Mouse (Mus musculus): ENCODE measurements at regions not wholly inside any gene's neighbourhood (a gene's known extent, or its start where the extent isn't known, plus 50 kb on each side); places are given as distances from the start of the nearest gene placed in this dataset.
A peak's percentile ranks its signal among the peaks of the same experiment; 100 is the strongest.

DNA sequence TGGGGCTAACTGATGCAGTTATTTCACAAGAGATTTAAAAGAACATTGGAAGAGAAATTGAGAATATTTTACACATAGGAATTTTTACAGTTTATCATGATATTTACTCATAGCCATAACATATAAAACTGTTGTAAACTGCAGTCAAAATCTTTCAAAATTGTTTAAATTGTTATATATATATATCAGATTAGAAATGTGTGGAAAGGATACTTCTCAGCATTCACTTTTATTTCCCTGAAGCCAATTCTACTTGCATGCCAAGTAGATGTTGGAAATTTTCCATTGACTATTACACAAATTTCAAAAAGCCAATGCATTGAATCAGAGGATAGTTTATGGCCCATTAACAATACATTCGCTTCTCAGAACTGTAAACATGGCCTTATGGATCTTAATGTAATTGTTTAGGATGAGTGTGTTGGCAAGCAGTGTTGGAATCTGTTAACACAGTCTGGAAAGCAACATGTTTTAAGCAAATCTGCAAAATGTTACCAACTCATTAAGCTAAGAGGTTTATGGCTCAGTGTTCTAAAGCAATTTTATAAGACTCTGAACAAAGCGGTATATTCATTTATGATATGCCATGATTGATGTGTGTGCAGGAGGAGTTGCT lies 330.7 kb downstream of the Cox7c start:
- peak; percentile 69 for ATAC-seq
- Histone ChIP-seq H3K36me3 (ENCODE audit: insufficient read depth) (no peaks in the 10 kb centered on the region), H3K4me2 (ENCODE audit: low read depth) (no peak overlapping the region), H3K27ac (ENCODE audit: low read depth, low read length) (no peak overlapping the region), H3K4me1 (ENCODE audit: insufficient read depth) (no peaks in the 10 kb centered on the region), H3K9me3 (ENCODE audit: low read length) (no peaks in the 10 kb centered on the region), H3K9ac (no peak overlapping the region), H3K4me3 (ENCODE audit: low read depth, low read length) (no peak overlapping the region), H3K27me3 (ENCODE audit: insufficient read depth, low read length) (no peaks in the 10 kb centered on the region)
- no peak for TF ChIP-seq CTCF (IDR thresholded peaks at IDR 0.05; ENCODE audit: low read depth)
- DNase-seq, result peak; percentile 73
- 58% methylated on average over 2 of the region's 2 CpGs for WGBS

DNA sequence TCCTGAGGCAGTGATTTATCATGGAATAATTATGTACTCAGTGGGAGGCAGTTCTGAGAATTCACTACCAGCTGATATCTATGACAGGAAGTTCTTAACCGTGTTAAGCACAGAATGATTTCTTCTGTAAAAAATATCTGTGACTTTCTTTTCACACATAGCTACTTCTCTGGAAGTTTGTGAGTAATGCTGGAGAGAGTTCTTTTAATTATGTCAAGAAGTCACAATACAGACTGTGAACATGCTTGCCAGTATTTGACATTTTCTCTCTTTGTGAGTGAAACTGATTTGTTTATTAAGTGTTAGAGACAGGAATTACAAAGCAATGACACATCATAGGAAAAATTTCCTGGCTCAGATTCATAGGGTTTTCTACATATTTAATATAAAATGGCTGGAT lies 354.3 kb downstream of the Cox7c start:
- H3K4me2 ChIP-seq (ENCODE audit: low read depth), result no peak overlapping the region
- no peak overlapping the region for H3K9ac ChIP-seq
- no peaks in the 10 kb centered on the region for H3K36me3 ChIP-seq (ENCODE audit: insufficient read depth)
- H3K9me3 ChIP-seq (ENCODE audit: low read length), result no peaks in the 10 kb centered on the region
- H3K27me3 ChIP-seq (ENCODE audit: insufficient read depth, low read length), result no peaks in the 10 kb centered on the region
- no peak for TF ChIP-seq CTCF (IDR thresholded peaks at IDR 0.05; ENCODE audit: low read depth)
- ATAC-seq (peak; percentile 71; the same call in 1 of the 2 replicates), DNase-seq (peak; percentile 1)
- no peak overlapping the region for H3K27ac ChIP-seq (ENCODE audit: low read depth, low read length)
- H3K4me3 ChIP-seq (ENCODE audit: low read depth, low read length), result no peak overlapping the region
- no peaks in the 10 kb centered on the region for H3K4me1 ChIP-seq (ENCODE audit: insufficient read depth)
- WGBS, result 32% methylated on average over 1 of the region's 1 CpGs
